Mouse (Mus musculus): ENCODE results near the gene Nags. TPM values are rescaled to one million over a fixed set of nuclear protein-coding genes. Genes with fewer than 3 reads are reported as not detected.
A peak's percentile ranks its signal among the peaks of the same experiment; 100 is the strongest.

Nags gene
- polyA plus RNA-seq, 1 experiment: not detected

- 41% methylated on average over 6 of the region's 6 CpGs for WGBS
- Histone ChIP-seq H3K27ac (ENCODE audit: control insufficient read depth, insufficient read depth, low read depth, low read length, poor library complexity) (peak overlapping the region; percentile 55; the same call in 1 of the 2 replicates), H3K4me1 (ENCODE audit: control insufficient read depth, insufficient read depth, low read length) (no peaks in the 10 kb centered on the region; the same call in 1 of the 2 replicates), H3K4me3 (replicated peaks; ENCODE audit: control insufficient read depth, low read depth, low read length) (no peak overlapping the region)
- no peak for TF ChIP-seq POLR2A (IDR thresholded peaks at IDR 0.05; ENCODE audit: borderline replicate concordance, control insufficient read depth, low read depth, low read length)
- no peak for TF ChIP-seq CTCF (IDR thresholded peaks at IDR 0.05; ENCODE audit: control insufficient read depth, insufficient read depth, low read length)
Measured at GRCm38 (mm10) chr11:102188980-102189379, 43.7 kb downstream of the Nags start.

GRCm38 (mm10) chr11:102189461-102190436 is 44.4 kb downstream of the Nags start, which contains the start of gene G6pc3:
Gene G6pc3 (plus strand): TSS chr11:102189620.
- H3K27ac ChIP-seq (ENCODE audit: control insufficient read depth, insufficient read depth, low read depth, low read length, poor library complexity): peak within 1 kb of the TSS; percentile 55
- under 1% methylated on average over 50 of the region's 50 CpGs for WGBS
- H3K4me3 ChIP-seq (replicated peaks; ENCODE audit: control insufficient read depth, low read depth, low read length): peak within 1 kb of the TSS; percentile 71
- TF ChIP-seq POLR2A (IDR thresholded peaks at IDR 0.05; ENCODE audit: borderline replicate concordance, control insufficient read depth, low read depth, low read length) (peak; percentile 53; the same call in 1 of the 2 replicates), CTCF (IDR thresholded peaks at IDR 0.05; ENCODE audit: control insufficient read depth, insufficient read depth, low read length) (no peak)
- H3K4me1 ChIP-seq (ENCODE audit: control insufficient read depth, insufficient read depth, low read length): no peaks in the 10 kb centered on the region; the same call in 1 of the 2 replicates

- no peaks in the 10 kb centered on the region; the same call in 1 of the 2 replicates for H3K4me1 ChIP-seq (ENCODE audit: control insufficient read depth, insufficient read depth, low read length)
- 0 out of 2 replicates have a peak overlapping the region, but pooled peaks have one; percentile 33 for H3K27ac ChIP-seq (ENCODE audit: control insufficient read depth, insufficient read depth, low read depth, low read length, poor library complexity)
- 15% methylated on average over 4 of the region's 4 CpGs for WGBS
- TF ChIP-seq POLR2A (IDR thresholded peaks at IDR 0.05; ENCODE audit: borderline replicate concordance, control insufficient read depth, low read depth, low read length) (no peak), CTCF (IDR thresholded peaks at IDR 0.05; ENCODE audit: control insufficient read depth, insufficient read depth, low read length) (no peak)
- H3K4me3 ChIP-seq (replicated peaks; ENCODE audit: control insufficient read depth, low read depth, low read length): no peak overlapping the region
Measured at GRCm38 (mm10) chr11:102190848-102191247, 45.5 kb downstream of the Nags start.

GRCm38 (mm10) chr11:102193657-102194440 is 48.5 kb downstream of the Nags start:
- WGBS: 84% methylated on average over 9 of the region's 9 CpGs
- H3K27ac ChIP-seq (ENCODE audit: control insufficient read depth, insufficient read depth, low read depth, low read length, poor library complexity): no peak overlapping the region
- H3K4me1 ChIP-seq (ENCODE audit: control insufficient read depth, insufficient read depth, low read length): no peaks in the 10 kb centered on the region; the same call in 1 of the 2 replicates
- no peak for TF ChIP-seq CTCF (IDR thresholded peaks at IDR 0.05; ENCODE audit: control insufficient read depth, insufficient read depth, low read length)
- no peak for TF ChIP-seq POLR2A (IDR thresholded peaks at IDR 0.05; ENCODE audit: borderline replicate concordance, control insufficient read depth, low read depth, low read length)
- H3K4me3 ChIP-seq (replicated peaks; ENCODE audit: control insufficient read depth, low read depth, low read length): no peak overlapping the region

- no peak overlapping the region for H3K27ac ChIP-seq (ENCODE audit: control insufficient read depth, insufficient read depth, low read depth, low read length, poor library complexity)
- no peaks in the 10 kb centered on the region for H3K4me1 ChIP-seq (ENCODE audit: control insufficient read depth, insufficient read depth, low read length)
- TF ChIP-seq POLR2A (IDR thresholded peaks at IDR 0.05; ENCODE audit: borderline replicate concordance, control insufficient read depth, low read depth, low read length) (no peak), CTCF (IDR thresholded peaks at IDR 0.05; ENCODE audit: control insufficient read depth, insufficient read depth, low read length) (no peak)
- no peak overlapping the region for H3K4me3 ChIP-seq (replicated peaks; ENCODE audit: control insufficient read depth, low read depth, low read length)
- WGBS: 80% methylated on average over 21 of the region's 21 CpGs
Measured at GRCm38 (mm10) chr11:102196018-102196797, 50.9 kb downstream of the Nags start.

GRCm38 (mm10) chr11:102198245-102198644 is 52.9 kb downstream of the Nags start:
- H3K4me1 ChIP-seq (ENCODE audit: control insufficient read depth, insufficient read depth, low read length): no peaks in the 10 kb centered on the region
- H3K4me3 ChIP-seq (replicated peaks; ENCODE audit: control insufficient read depth, low read depth, low read length): no peak overlapping the region
- no peak overlapping the region for H3K27ac ChIP-seq (ENCODE audit: control insufficient read depth, insufficient read depth, low read depth, low read length, poor library complexity)
- TF ChIP-seq POLR2A (IDR thresholded peaks at IDR 0.05; ENCODE audit: borderline replicate concordance, control insufficient read depth, low read depth, low read length) (no peak), CTCF (IDR thresholded peaks at IDR 0.05; ENCODE audit: control insufficient read depth, insufficient read depth, low read length) (no peak)
- WGBS: 75% methylated on average over 6 of the region's 6 CpGs

Other genes starting within 250 kb of the Nags start
- gene Sost, start 178.5 kb upstream of the Nags start, polyA plus RNA-seq (2011; ENCODE audit: insufficient read depth, insufficient read length, low replicate concordance, missing spikeins): not detected in 2 replicates
- not detected in 2 replicates for gene Cfap97d1, start 161.2 kb upstream of the Nags start, polyA plus RNA-seq (2011; ENCODE audit: insufficient read depth, insufficient read length, low replicate concordance, missing spikeins)
- gene Dusp3, start 158.5 kb upstream of the Nags start, polyA plus RNA-seq (2011; ENCODE audit: insufficient read depth, insufficient read length, low replicate concordance, missing spikeins): 8.2 and 15.2 TPM in 2 replicates
- not detected in 2 replicates for gene Mpp3, start 117.1 kb upstream of the Nags start, polyA plus RNA-seq (2011; ENCODE audit: insufficient read depth, insufficient read length, low replicate concordance, missing spikeins)
- gene Cd300lg, start 104.0 kb upstream of the Nags start, polyA plus RNA-seq (2011; ENCODE audit: insufficient read depth, insufficient read length, low replicate concordance, missing spikeins): 5.0 and 5.8 TPM in 2 replicates
- gene Mpp2, start 57.0 kb upstream of the Nags start, polyA plus RNA-seq (2011; ENCODE audit: insufficient read depth, insufficient read length, low replicate concordance, missing spikeins): 11.9 and 18.2 TPM in 2 replicates
- not detected in 2 replicates for gene Ppy, start 44.2 kb upstream of the Nags start, polyA plus RNA-seq (2011; ENCODE audit: insufficient read depth, insufficient read length, low replicate concordance, missing spikeins)
- gene Pyy, start 37.7 kb upstream of the Nags start, polyA plus RNA-seq (2011; ENCODE audit: insufficient read depth, insufficient read length, low replicate concordance, missing spikeins): not detected in 2 replicates
- 6.8 and 10.3 TPM in 2 replicates for gene Tmem101, start 10.9 kb downstream of the Nags start, polyA plus RNA-seq (2011; ENCODE audit: insufficient read depth, insufficient read length, low replicate concordance, missing spikeins)
- gene Lsm12, start 39.8 kb downstream of the Nags start, polyA plus RNA-seq (2011; ENCODE audit: insufficient read depth, insufficient read length, low replicate concordance, missing spikeins): 40.1 and 43.4 TPM in 2 replicates
- gene G6pc3, start 44.1 kb downstream of the Nags start, polyA plus RNA-seq (2011; ENCODE audit: insufficient read depth, insufficient read length, low replicate concordance, missing spikeins): 13.9 and 26.5 TPM in 2 replicates
- 45.9 and 89.1 TPM in 2 replicates for gene Hdac5, start 84.7 kb downstream of the Nags start, polyA plus RNA-seq (2011; ENCODE audit: insufficient read depth, insufficient read length, low replicate concordance, missing spikeins)
- 18.5 and 39.2 TPM in 2 replicates for gene BC030867, start 103.4 kb downstream of the Nags start, polyA plus RNA-seq (2011; ENCODE audit: insufficient read depth, insufficient read length, low replicate concordance, missing spikeins)
- 0.52 TPM in 1 of 2 replicates, not detected in the other for gene Asb16, start 123.2 kb downstream of the Nags start, polyA plus RNA-seq (2011; ENCODE audit: insufficient read depth, insufficient read length, low replicate concordance, missing spikeins)
- 20.4 and 36.9 TPM in 2 replicates for gene Tmub2, start 139.4 kb downstream of the Nags start, polyA plus RNA-seq (2011; ENCODE audit: insufficient read depth, insufficient read length, low replicate concordance, missing spikeins)
- gene Atxn7l3, start 151.1 kb downstream of the Nags start, polyA plus RNA-seq (2011; ENCODE audit: insufficient read depth, insufficient read length, low replicate concordance, missing spikeins): 18.3 and 30.4 TPM in 2 replicates
- 95.0 and 126 TPM in 2 replicates for gene Ubtf, start 174.2 kb downstream of the Nags start, polyA plus RNA-seq (2011; ENCODE audit: insufficient read depth, insufficient read length, low replicate concordance, missing spikeins)
- 762 and 950 TPM in 2 replicates for gene Slc4a1, start 220.7 kb downstream of the Nags start, polyA plus RNA-seq (2011; ENCODE audit: insufficient read depth, insufficient read length, low replicate concordance, missing spikeins)
- 2.3 and 3.2 TPM in 2 replicates for gene Rundc3a, start 247.9 kb downstream of the Nags start, polyA plus RNA-seq (2011; ENCODE audit: insufficient read depth, insufficient read length, low replicate concordance, missing spikeins)

All from bone marrow, adult 2 months (tissue).